Mouse (Mus musculus) gastrocnemius, postnatal 25 days (tissue): ENCODE results near the gene Cachd1. TPM values are rescaled to one million over a fixed set of nuclear protein-coding genes. Genes with fewer than 3 reads are reported as not detected.

ENCODE experiments used
- DNase-seq: peaks from one replicate; pipeline ENCODE4 v3.0.0; 2022
- long read RNA-seq, 2 experiments: library from polyadenylated mRNA; stranded (forward); transcript quantifications; one replicate each; pipeline ENCODE4 v2.0.0; 2021
- total RNA-seq, 2 experiments: library from RNA; stranded (reverse); gene quantifications; 1 replicate in 1 of 2; 2 replicates in 1 of 2; pipeline ENCODE4 v1.2.3; 2021

Cachd1 gene
- total RNA-seq, result 1 to 10 TPM; 2.9 to 4.2 TPM
- long read RNA-seq, experiment 1, partial matches to known transcripts, result 0 of 2 reads
- long read RNA-seq, experiment 1, other reads (novel, unspliced or antisense), result 2 of 2 reads
- long read RNA-seq, experiment 2, full-length matches to known transcripts, result 1 of 3 reads
- long read RNA-seq, experiment 2, partial matches to known transcripts, result 2 of 3 reads
- long read RNA-seq, experiment 2, other reads (novel, unspliced or antisense), result 0 of 3 reads

GRCm38 (mm10) chr4:100776043-100776870 is at the start of gene Cachd1:
TSS of gene Cachd1 (plus strand) at chr4:100776675.
- peak; percentile 68 for DNase-seq

GRCm38 (mm10) chr4:100728896-100729479 is 47.5 kb upstream of the Cachd1 start:
- DNase-seq, result no peak

- DNase-seq, result no peak
These were observed 41.2 kb upstream of the Cachd1 start for GRCm38 (mm10) chr4:100735098-100735935.

DNA sequence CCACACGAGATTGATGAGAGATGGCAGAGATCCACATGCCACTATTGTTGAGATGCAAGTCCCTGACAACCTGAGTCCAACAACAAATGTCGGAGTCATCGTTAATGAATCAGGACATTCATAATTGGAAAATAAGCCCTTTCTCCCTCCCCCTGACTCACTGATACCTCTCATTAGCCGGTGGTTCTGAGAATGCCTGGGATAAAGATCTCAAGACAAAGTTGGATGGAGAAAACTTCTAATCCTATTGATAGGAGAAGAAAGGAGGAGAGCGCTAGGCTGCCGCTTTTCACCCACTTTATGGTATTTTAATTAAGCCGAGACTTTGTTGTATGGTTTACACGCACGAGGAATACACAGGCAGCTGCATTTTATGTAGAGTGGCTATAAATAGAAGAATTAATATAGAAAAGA is 40.5 kb upstream of the Cachd1 start:
- no peak for DNase-seq

DNA sequence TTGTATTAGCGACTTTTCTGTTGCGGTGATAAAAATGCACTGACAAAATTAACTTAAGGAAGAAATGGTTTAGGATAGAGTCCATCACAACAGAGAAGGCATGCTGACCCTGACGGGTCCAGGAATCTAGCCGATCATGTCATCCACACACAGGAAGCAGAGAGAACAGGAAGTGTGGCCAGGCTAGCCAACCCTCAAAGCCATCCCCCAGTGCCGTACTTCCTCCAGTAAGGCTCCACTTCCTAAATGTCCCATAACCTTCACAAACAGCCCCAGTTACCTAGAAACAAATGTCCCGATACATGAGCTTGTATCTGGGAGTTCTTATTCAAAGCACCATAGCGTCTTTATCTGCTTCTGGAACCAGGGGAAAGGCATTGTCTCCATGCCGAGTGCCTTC is 32.9 kb upstream of the Cachd1 start:
- no peak for DNase-seq

GRCm38 (mm10) chr4:100752278-100752677 is 24.2 kb upstream of the Cachd1 start:
- DNase-seq, result no peak

GRCm38 (mm10) chr4:100755632-100756031 is 20.8 kb upstream of the Cachd1 start:
- DNase-seq, result no peak

DNA sequence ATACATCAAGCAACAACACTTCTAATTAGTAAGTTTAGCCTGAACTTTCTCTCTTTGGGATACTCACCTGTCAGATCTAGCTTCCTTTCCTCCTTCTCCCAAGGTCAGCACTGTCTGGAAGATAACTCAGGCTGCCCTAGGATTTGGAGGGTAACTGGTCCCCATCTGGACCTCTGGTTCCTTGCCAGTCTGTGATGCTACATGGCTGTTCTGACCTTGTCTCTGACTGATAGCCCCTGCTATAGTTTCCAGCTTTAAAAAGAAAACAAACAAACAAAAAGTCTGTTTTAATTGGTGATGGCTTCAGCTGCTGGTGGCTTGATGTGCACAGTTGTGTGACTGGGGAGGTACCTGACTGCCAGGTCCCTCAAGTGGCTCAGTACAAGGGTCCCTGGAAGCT is 20.0 kb upstream of the Cachd1 start:
- DNase-seq, result no peak

DNA sequence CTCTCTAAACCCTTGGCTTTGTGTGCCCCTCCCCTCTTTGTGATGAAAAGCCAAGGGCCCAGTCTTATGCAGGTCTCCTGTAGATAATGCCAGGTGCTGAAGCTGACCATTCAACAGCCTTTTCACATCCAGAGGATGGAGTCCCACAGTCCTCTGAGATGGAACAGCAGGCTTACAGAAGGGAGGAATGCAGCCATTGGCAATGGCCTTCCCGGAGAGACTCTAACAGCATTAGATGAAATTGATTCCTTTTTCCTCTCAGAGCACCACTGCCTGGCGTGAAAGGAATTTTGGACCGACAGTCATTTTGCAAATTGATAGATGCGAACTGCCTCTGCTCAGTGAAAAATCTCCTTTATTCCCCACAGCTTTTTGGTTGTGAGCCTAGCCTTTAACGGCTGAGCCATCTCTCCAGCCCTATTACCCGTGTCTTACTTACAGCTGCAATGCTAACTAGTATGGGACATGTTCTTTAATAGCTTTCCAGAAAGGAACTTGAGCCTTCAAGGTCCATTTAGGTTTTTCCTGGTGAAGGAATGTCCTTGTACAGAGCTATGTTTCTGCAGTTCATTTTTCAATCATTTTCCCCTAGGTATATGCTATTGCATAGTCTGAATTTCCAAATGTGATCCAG is 18.1 kb upstream of the Cachd1 start:
- DNase-seq, result no peak

GRCm38 (mm10) chr4:100759603-100760002 is 16.9 kb upstream of the Cachd1 start:
- DNase-seq, result no peak

DNA sequence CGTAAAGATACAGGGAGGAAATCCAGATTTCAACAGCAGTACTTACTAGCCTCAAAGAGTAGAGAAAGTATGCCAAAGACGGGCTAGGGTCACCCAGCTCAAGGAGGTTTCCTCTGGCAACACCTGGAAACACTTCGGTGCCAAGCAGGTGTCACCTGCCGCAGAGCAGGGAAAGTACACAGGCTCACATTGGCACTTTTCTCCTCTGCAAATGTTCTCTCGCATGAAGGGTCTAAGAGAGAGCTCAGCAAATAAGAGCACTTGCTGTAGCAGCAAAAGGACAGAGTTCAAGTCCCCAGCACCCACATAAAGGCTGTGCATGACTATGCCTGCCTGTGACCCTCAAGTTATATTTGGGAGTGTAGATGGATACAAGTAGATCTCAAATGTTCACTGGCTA is 16.1 kb upstream of the Cachd1 start:
- DNase-seq, result no peak

- DNase-seq, result no peak
These were observed 7.9 kb upstream of the Cachd1 start for GRCm38 (mm10) chr4:100768606-100769005.

- DNase-seq, result peak; percentile 32
These were observed 448 bp downstream of the Cachd1 start for GRCm38 (mm10) chr4:100776871-100777375.

DNA sequence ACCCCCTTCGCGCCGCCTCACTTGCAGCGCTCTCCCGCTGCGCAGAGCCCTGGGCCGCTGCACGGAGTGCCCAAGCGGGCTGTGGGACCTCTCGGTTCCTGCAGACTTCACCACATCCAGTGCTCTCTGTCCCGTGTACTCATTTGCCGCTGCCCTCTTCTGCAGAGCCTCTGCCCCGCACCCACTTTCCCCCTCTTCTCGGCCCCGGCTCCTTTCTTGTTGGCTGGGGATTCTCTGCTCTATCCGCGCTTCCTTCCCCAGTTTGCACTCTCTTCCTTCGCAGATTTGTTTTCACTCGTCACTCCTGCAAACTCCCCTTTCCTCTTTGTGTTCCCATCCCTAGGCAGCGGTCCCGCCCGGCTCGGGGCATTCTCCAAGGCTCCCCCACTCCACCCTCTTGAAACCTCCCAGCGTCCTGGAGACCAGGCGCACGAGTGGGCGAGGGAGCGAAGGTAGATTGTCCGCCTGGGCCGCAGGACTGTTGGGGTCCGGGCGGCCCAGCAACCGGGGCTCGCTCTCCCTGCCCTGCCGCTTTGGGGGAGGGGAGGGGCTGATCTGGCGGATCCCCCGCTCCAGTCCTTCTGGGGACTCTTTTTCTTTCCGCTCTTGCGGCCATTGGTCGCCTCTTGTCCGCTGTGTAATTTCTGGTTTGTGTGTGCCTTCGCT is 1.0 kb downstream of the Cachd1 start:
- peak; percentile 18 for DNase-seq

- DNase-seq, result no peak
These were observed 1.6 kb downstream of the Cachd1 start for GRCm38 (mm10) chr4:100778082-100778481.

DNA sequence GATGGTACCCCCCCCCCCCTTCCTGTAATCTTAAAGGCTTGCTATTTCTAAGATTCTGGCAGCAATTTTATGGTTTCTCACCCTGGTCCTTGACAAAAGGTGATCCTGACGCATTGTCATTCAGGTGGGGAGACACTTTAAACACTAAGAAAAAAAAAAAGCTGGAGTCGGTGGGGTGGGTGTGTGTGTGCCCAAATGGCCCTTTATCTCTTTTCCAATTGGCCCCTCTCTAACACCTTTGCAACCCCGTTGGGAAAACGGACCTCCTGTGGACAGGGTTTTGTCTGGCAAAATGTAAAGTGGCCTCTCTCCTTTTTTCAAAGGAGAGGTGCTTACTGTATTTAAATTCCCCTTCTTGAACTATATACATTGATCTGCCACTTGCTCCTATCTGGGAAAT is 2.5 kb downstream of the Cachd1 start:
- no peak for DNase-seq

DNA sequence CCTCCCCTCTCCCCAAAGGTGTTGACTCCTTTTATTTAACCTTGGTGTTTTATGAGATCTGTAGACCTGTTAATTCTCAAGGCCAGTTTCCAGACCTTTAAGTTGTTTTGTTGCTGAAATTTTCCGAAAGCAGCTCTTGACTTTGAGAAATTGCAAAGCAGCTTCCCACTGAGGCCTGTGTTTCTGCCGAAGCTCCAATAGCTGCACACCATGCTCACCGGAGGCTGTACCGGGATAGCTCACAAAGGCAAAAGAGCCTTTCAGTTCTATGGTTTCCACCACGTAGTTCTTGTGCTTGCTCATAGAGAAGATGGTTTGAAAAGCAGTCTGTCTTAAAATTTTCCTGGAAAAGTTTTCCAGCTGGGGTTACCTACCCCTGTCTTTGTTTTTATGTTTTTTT is 3.2 kb downstream of the Cachd1 start:
- no peak for DNase-seq

DNA sequence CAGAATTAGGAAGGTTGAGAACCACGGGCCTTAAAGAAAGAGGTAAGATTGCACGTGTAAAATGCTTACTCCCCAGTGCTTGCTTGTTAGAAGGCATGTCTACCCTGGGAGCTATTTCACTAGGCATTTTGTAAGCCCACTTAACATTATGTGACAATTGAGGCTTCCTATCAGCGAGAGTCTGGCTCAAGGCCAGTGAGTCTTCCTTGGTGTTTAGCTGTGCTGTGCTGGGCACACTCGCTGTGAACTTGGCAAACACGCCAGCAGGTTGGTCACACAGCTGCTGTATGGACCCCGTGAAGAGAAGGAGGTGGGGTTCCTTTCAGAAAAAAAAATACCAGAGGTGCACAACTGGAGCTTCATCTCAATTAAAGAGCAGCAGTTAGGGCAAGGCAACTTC is 4.4 kb downstream of the Cachd1 start:
- DNase-seq, result no peak

GRCm38 (mm10) chr4:100782348-100782747 is 5.9 kb downstream of the Cachd1 start:
- DNase-seq, result peak; percentile 65

DNA sequence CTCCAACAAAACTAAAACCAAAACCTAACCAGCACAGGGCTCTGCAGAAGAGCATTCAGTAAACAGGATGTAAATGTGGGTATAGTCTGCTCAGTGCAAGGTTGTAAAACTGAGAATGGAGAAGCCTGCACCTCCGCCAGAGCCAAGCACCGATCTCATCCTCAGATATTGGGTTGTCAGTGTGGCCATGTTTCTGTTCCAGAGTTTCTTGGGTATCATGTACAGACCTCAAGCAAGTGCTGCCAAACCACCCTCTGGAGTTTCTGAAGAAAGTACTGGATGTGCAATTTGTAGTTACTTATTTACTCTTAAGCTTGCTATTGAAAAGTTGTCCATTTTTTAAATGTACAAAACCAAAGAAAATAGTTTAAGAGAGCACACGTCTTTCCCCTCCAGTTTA is 6.4 kb downstream of the Cachd1 start:
- no peak for DNase-seq

DNA sequence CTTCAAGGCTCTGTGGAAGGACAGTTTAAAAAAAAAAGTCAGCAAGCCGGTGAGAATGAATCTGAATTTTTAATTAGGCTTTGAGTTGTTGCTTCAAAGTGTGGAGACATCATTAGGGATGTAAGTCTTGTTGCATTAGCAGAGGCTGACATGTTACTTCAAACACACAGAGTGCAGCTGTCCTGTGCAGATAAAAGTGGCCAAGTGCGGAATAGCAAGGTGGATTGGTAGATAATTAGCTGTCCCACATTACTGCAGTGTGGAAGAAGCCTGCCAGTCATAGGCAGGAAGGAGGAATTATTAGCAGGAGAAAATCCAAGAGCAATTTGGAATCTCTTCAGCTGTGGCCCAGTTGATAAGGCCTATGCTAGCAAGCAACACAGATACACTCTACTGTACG is 10.7 kb downstream of the Cachd1 start:
- no peak for DNase-seq
